Mouse (Mus musculus) thymus, postnatal 10 days (tissue): ENCODE results near the gene Slc11a2.
A peak's percentile ranks its signal among the peaks of the same experiment; 100 is the strongest.

Source experiments
- DNase-seq, 2 experiments: peaks; one replicate each; pipeline ENCODE4 v3.0.0; 2021; ENCODE audit warnings: low spot score in 2 of 2

Slc11a2 gene

GRCm38 (mm10) chr15:100424396-100425122 lies at the start of gene Slc11a2:
Slc11a2 (minus strand) TSS chr15:100425072.
- no peak for DNase-seq

- DNase-seq = no peak
Observed at GRCm38 (mm10) chr15:100473926-100474503, 49.1 kb upstream of the Slc11a2 start.

GRCm38 (mm10) chr15:100470037-100470436 lies 45.2 kb upstream of the Slc11a2 start:
- no peak for DNase-seq

- no peak for DNase-seq
Observed at GRCm38 (mm10) chr15:100469189-100469545, 44.3 kb upstream of the Slc11a2 start.

- peak; percentile 82 to 88 for DNase-seq
Observed at GRCm38 (mm10) chr15:100468295-100469188, 43.7 kb upstream of the Slc11a2 start, which contains the start of gene Letmd1. Letmd1 (plus strand) TSS chr15:100469023.

GRCm38 (mm10) chr15:100467738-100468137 lies 42.9 kb upstream of the Slc11a2 start:
- DNase-seq = no peak

GRCm38 (mm10) chr15:100465432-100465831 lies 40.6 kb upstream of the Slc11a2 start:
- DNase-seq = no peak

GRCm38 (mm10) chr15:100463712-100464111 lies 38.8 kb upstream of the Slc11a2 start:
- peak; percentile 62 to 74 for DNase-seq

- DNase-seq = no peak
Observed at GRCm38 (mm10) chr15:100462086-100462485, 37.2 kb upstream of the Slc11a2 start.

- no peak for DNase-seq
Observed at GRCm38 (mm10) chr15:100461646-100462045, 36.8 kb upstream of the Slc11a2 start.

- peak; percentile 25 to 58 for DNase-seq
Observed at GRCm38 (mm10) chr15:100460942-100461341, 36.1 kb upstream of the Slc11a2 start.

- DNase-seq = peak; percentile 44 to 69
Observed at GRCm38 (mm10) chr15:100458055-100458454, 33.2 kb upstream of the Slc11a2 start.

GRCm38 (mm10) chr15:100457340-100457739 lies 32.5 kb upstream of the Slc11a2 start:
- peak; percentile 57 to 84 for DNase-seq

- DNase-seq = no peak
Observed at GRCm38 (mm10) chr15:100456356-100456991, 31.6 kb upstream of the Slc11a2 start.

- no peak for DNase-seq
Observed at GRCm38 (mm10) chr15:100452486-100452885, 27.6 kb upstream of the Slc11a2 start.

GRCm38 (mm10) chr15:100451245-100451644 lies 26.4 kb upstream of the Slc11a2 start:
- DNase-seq = no peak

GRCm38 (mm10) chr15:100449495-100449894 lies 24.6 kb upstream of the Slc11a2 start:
- no peak for DNase-seq

- no peak for DNase-seq
Observed at GRCm38 (mm10) chr15:100448572-100448971, 23.7 kb upstream of the Slc11a2 start.

GRCm38 (mm10) chr15:100446887-100447286 lies 22.0 kb upstream of the Slc11a2 start:
- DNase-seq = no peak

GRCm38 (mm10) chr15:100443126-100443922 lies 18.5 kb upstream of the Slc11a2 start:
- peak; percentile 84 to 88 for DNase-seq

GRCm38 (mm10) chr15:100436518-100436917 lies 11.6 kb upstream of the Slc11a2 start:
- DNase-seq = no peak
